Mouse (Mus musculus) kidney, adult 8-10 months (tissue): Measurements from ENCODE around the gene Cep162.

ENCODE experiments used
- DNase-seq, 2 experiments: peaks; one replicate each; pipeline ENCODE4 v3.0.0; 2022

Gene Cep162

GRCm38 (mm10) chr9:87254903-87255695 lies at the start of gene Cep162:
Cep162 (minus strand) TSS chr9:87255536.
- peak; percentile 83 to 88 for DNase-seq

- DNase-seq = no peak
These were observed 47.9 kb upstream of the Cep162 start for GRCm38 (mm10) chr9:87303196-87303595.

- no peak for DNase-seq
These were observed 43.6 kb upstream of the Cep162 start for GRCm38 (mm10) chr9:87298900-87299299.

- DNase-seq = no peak
These were observed 42.2 kb upstream of the Cep162 start for GRCm38 (mm10) chr9:87297522-87297921.

GRCm38 (mm10) chr9:87255696-87256030 lies 327 bp upstream of the Cep162 start:
- no peak for DNase-seq

GRCm38 (mm10) chr9:87248118-87248517 lies 7.2 kb downstream of the Cep162 start:
- no peak for DNase-seq

- no peak for DNase-seq
These were observed 7.7 kb downstream of the Cep162 start for GRCm38 (mm10) chr9:87247678-87248077.

GRCm38 (mm10) chr9:87213204-87213603 lies 42.1 kb downstream of the Cep162 start:
- peak; percentile 2 to 25 for DNase-seq

- DNase-seq = no peak
These were observed 44.5 kb downstream of the Cep162 start for GRCm38 (mm10) chr9:87210830-87211339.

- DNase-seq = no peak
These were observed 52.9 kb downstream of the Cep162 start for GRCm38 (mm10) chr9:87202431-87202830.

- DNase-seq = no peak
These were observed 54.4 kb downstream of the Cep162 start for GRCm38 (mm10) chr9:87200919-87201318.

- no peak for DNase-seq
These were observed 54.9 kb downstream of the Cep162 start for GRCm38 (mm10) chr9:87200426-87200825.

- no peak for DNase-seq
These were observed 57.3 kb downstream of the Cep162 start for GRCm38 (mm10) chr9:87198036-87198435.

- DNase-seq = no peak
These were observed 58.1 kb downstream of the Cep162 start for GRCm38 (mm10) chr9:87197277-87197676.

GRCm38 (mm10) chr9:87193721-87194120 lies 61.6 kb downstream of the Cep162 start:
- no peak for DNase-seq

GRCm38 (mm10) chr9:87187336-87187735 lies 68.0 kb downstream of the Cep162 start:
- no peak for DNase-seq

- no peak for DNase-seq
These were observed 73.1 kb downstream of the Cep162 start for GRCm38 (mm10) chr9:87182231-87182630.

- DNase-seq = no peak
These were observed 76.8 kb downstream of the Cep162 start for GRCm38 (mm10) chr9:87178534-87178933.

- no peak for DNase-seq
These were observed 83.8 kb downstream of the Cep162 start for GRCm38 (mm10) chr9:87171517-87171916.

- no peak for DNase-seq
These were observed 84.4 kb downstream of the Cep162 start for GRCm38 (mm10) chr9:87170891-87171290.

- DNase-seq = no peak
These were observed 86.2 kb downstream of the Cep162 start for GRCm38 (mm10) chr9:87169144-87169543.

- no peak for DNase-seq
These were observed 87.3 kb downstream of the Cep162 start for GRCm38 (mm10) chr9:87168051-87168450.

GRCm38 (mm10) chr9:87167001-87167830 lies 88.1 kb downstream of the Cep162 start:
- DNase-seq = no peak

- DNase-seq = no peak
These were observed 92.8 kb downstream of the Cep162 start for GRCm38 (mm10) chr9:87162559-87162958.
